Mouse (Mus musculus): ENCODE data around the gene Dnajc3. TPM values are rescaled to one million over a fixed set of nuclear protein-coding genes. Genes with fewer than 3 reads are reported as not detected.

The Dnajc3 gene
- polyA plus RNA-seq, 1 experiment from 2014 or later, result 43.1 TPM

DNA sequence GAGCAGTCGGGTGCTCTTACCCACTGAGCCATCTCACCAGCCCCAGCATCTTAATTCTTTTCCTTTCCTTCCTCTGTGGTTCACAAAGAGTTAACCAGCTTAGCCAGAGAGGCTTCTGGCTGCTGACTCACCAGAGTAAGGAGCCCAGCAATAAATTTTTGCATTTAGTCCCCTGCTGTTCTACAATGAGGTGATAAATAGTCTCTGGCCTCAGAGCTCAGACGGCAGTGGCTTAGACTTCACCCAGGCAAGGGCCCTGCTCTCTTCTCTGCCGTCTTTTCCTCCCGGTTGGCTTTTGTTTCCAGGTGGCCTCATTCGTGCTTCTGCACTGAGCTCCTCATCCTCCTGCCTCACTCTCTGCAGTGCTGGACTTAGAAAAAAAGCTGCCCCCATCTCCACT lies 68.1 kb downstream of the Dnajc3 start:
- no peak for ATAC-seq (replicated peaks; ENCODE audit: low FRiP score, low read depth)
- peak overlapping the region; percentile 48; the same call in 1 of the 2 replicates for H3K4me3 ChIP-seq (replicated peaks; ENCODE audit: low read depth, low read length)

DNA sequence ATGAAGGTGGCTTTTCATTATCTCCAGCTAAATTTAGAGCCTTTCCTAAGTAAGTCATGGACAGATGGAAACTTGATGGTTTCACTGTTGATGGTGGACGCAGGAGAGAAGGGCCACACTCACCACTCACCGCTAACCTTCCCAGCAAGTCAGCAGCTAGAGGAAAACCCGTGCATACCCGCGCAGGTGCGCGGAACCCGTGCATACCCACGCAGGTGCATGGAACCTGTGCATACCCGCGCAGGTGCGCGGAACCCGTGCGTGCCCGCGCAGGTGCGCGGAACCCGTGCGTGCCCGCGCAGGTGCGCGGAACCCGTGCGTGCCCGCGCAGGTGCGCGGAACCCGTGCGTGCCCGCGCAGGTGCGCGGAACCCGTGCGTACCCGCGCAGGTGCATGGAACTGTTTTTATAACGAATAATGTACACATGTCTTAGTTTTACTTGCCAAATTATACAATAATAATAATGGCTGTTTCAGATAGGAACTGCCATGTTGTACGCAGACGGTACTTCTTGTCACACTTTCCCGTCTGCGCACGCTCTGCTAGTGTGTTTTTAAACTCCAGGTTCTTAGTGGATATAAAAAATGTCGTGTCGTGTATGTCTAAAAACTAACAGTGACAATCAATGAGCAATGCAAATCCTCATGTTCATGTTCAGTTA lies 68.8 kb downstream of the Dnajc3 start:
- no peak for TF ChIP-seq CTCF (IDR thresholded peaks at IDR 0.05; ENCODE audit: low read depth)

More for the DNA sequence above, 68.1 kb downstream of the Dnajc3 start:
- H3K4me2 ChIP-seq (ENCODE audit: low read length), result peak overlapping the region; percentile 92; the same call in 1 of the 2 replicates
- no peak overlapping the region for H3K9ac ChIP-seq (ENCODE audit: low read depth, low read length)
- H3K9me3 ChIP-seq (replicated peaks; ENCODE audit: low read length), result no peaks in the 10 kb centered on the region
- peak overlapping the region; percentile 32; the same call in 1 of the 2 replicates for H3K27ac ChIP-seq
- DNase-seq (ENCODE audit: low spot score), result no peak
- 0 out of 2 replicates have a peak, but pooled peaks cover 5% of the 10 kb centered on the region for H3K36me3 ChIP-seq (ENCODE audit: insufficient read depth, low read length)
- 0 out of 2 replicates have a peak, but pooled peaks cover 3% of the 10 kb centered on the region for H3K4me1 ChIP-seq (replicated peaks; ENCODE audit: insufficient read depth, low read length)
- TF ChIP-seq CTCF (IDR thresholded peaks at IDR 0.05; ENCODE audit: low read depth), result no peak
- WGBS, result 14% methylated on average over 5 of the region's 5 CpGs
- H3K27me3 ChIP-seq (ENCODE audit: insufficient read depth, low read length), result no peaks in the 10 kb centered on the region

DNA sequence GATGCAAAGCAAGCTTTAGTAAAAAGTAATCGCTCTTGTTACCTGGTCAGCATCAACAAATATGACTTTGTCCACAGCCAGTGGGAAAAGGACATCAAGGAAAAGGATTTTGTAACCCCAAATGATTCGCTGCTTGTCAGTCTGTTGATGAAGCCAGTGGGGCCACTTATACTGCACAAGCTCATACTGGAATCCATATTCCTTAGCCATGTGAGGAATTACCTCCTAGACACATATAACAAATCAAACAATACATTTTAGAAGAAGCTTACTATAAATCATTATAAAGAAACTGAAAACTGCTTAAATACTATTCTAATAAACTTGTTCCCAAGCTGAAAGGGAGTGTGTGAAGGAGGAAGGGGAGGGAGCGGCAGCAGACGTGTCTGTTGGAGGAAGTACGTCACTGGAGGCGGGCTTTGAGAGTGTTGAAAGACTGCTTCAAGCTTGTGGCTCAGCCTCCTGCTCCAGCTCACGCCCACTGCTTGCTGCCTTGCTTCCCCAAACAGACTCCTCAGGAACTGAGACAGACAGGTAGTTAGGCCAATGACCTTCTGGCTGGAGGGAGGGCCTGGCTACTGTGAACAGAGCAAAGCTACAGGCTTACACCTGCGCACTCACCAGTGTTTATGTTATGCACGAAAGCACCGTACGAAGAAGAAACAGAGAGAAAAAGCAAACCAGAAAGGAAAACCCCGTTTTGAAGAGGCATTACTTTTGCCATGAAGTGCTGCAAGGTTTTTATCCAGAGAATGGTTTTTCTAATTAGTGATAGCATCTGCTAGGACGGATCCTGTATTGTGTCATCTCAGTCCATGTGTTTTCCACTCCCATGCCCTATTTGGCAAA lies 69.6 kb downstream of the Dnajc3 start:
- H3K4me3 ChIP-seq (replicated peaks; ENCODE audit: low read depth, low read length), result peak overlapping the region; percentile 48
- WGBS, result under 1% methylated on average over 13 of the region's 13 CpGs
- peak; percentile 100 for DNase-seq (ENCODE audit: low spot score)

More for the DNA sequence above, 68.8 kb downstream of the Dnajc3 start:
- no peak for ATAC-seq (replicated peaks; ENCODE audit: low FRiP score, low read depth)
- Histone ChIP-seq H3K4me3 (replicated peaks; ENCODE audit: low read depth, low read length) (peak overlapping the region; percentile 48), H3K9me3 (replicated peaks; ENCODE audit: low read length) (no peaks in the 10 kb centered on the region), H3K36me3 (ENCODE audit: insufficient read depth, low read length) (0 out of 2 replicates have a peak, but pooled peaks cover 5% of the 10 kb centered on the region), H3K9ac (ENCODE audit: low read depth, low read length) (peak overlapping the region; percentile 62), H3K27ac (peak overlapping the region; percentile 82), H3K4me2 (ENCODE audit: low read length) (peak overlapping the region; percentile 92), H3K4me1 (replicated peaks; ENCODE audit: insufficient read depth, low read length) (0 out of 2 replicates have a peak, but pooled peaks cover 3% of the 10 kb centered on the region), H3K27me3 (ENCODE audit: insufficient read depth, low read length) (no peaks in the 10 kb centered on the region)
- no peak for DNase-seq (ENCODE audit: low spot score)
- WGBS, result 1% methylated on average over 49 of the region's 49 CpGs

DNA sequence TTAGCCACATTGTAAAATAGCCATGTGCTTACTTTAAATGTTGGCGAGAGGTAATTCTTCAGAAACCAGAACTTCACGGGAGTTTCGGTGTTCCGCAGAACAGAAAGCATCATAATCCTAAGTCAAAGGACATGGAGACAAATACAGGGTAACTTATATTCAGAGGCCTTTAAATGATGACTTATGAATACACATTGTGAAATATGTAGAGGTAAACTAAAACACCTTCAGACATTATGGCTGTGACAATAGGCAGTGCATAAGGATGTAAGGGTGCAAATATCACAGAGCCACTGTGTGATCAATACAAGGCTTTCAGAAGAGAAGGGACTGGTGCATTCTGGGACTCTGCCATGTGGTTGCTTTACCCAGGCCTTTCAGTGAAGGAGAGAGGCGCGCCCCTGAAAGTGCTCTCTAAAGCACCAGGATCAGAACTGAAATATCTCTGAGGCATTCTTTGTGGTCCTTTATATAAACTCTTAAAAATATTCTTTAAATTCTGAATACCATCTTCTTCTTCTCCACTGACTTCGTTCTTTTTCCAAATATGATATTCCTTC lies 70.3 kb downstream of the Dnajc3 start:
- H3K4me1 ChIP-seq (replicated peaks; ENCODE audit: insufficient read depth, low read length), result 0 out of 2 replicates have a peak, but pooled peaks cover 3% of the 10 kb centered on the region
- no peak for TF ChIP-seq CTCF (IDR thresholded peaks at IDR 0.05; ENCODE audit: low read depth)
- H3K4me3 ChIP-seq (replicated peaks; ENCODE audit: low read depth, low read length), result peak overlapping the region; percentile 48
- 54% methylated on average over 7 of the region's 7 CpGs for WGBS
- DNase-seq (ENCODE audit: low spot score), result no peak
- H3K27me3 ChIP-seq (ENCODE audit: insufficient read depth, low read length), result no peaks in the 10 kb centered on the region
- H3K4me2 ChIP-seq (ENCODE audit: low read length), result peak overlapping the region; percentile 92
- H3K27ac ChIP-seq, result peak overlapping the region; percentile 82
- no peak for ATAC-seq (replicated peaks; ENCODE audit: low FRiP score, low read depth)
- H3K9me3 ChIP-seq (replicated peaks; ENCODE audit: low read length), result no peaks in the 10 kb centered on the region
- no peaks in the 10 kb centered on the region for H3K36me3 ChIP-seq (ENCODE audit: insufficient read depth, low read length)
- H3K9ac ChIP-seq (ENCODE audit: low read depth, low read length), result peak overlapping the region; percentile 50

More for the DNA sequence above, 69.6 kb downstream of the Dnajc3 start:
- Histone ChIP-seq H3K4me1 (replicated peaks; ENCODE audit: insufficient read depth, low read length) (0 out of 2 replicates have a peak, but pooled peaks cover 3% of the 10 kb centered on the region), H3K4me2 (ENCODE audit: low read length) (peak overlapping the region; percentile 92), H3K9ac (ENCODE audit: low read depth, low read length) (peak overlapping the region; percentile 62), H3K27ac (peak overlapping the region; percentile 82), H3K27me3 (ENCODE audit: insufficient read depth, low read length) (no peaks in the 10 kb centered on the region), H3K9me3 (replicated peaks; ENCODE audit: low read length) (no peaks in the 10 kb centered on the region), H3K36me3 (ENCODE audit: insufficient read depth, low read length) (0 out of 2 replicates have a peak, but pooled peaks cover 4% of the 10 kb centered on the region)
- no peak for TF ChIP-seq CTCF (IDR thresholded peaks at IDR 0.05; ENCODE audit: low read depth)
- ATAC-seq (replicated peaks; ENCODE audit: low FRiP score, low read depth), result peak; percentile 100

DNA sequence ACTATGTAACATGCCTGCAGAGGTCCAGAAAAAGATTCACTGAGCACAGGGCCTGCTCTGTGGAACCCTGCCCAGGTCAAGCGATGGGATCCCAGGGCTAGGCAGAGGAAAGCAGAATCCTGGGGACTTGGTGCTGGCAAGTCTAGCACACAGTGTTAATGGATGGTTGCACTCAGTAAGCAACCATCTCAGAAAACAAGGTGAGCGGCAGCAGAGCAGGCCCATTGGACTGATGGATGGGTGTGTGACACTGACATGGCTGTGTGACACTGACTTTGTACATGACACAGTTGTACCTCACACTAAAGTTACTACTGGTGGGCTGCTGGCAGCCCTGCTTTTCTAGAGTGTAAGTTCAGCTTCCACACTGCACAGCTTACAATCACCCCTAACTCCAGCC lies 71.8 kb downstream of the Dnajc3 start:
- no peak for TF ChIP-seq CTCF (IDR thresholded peaks at IDR 0.05; ENCODE audit: low read depth)
- Histone ChIP-seq H3K9ac (ENCODE audit: low read depth, low read length) (no peak overlapping the region), H3K27me3 (ENCODE audit: insufficient read depth, low read length) (no peaks in the 10 kb centered on the region), H3K4me1 (replicated peaks; ENCODE audit: insufficient read depth, low read length) (0 out of 2 replicates have a peak, but pooled peaks cover 3% of the 10 kb centered on the region), H3K4me2 (ENCODE audit: low read length) (no peak overlapping the region), H3K4me3 (replicated peaks; ENCODE audit: low read depth, low read length) (no peak overlapping the region), H3K27ac (no peak overlapping the region), H3K9me3 (replicated peaks; ENCODE audit: low read length) (no peaks in the 10 kb centered on the region), H3K36me3 (ENCODE audit: insufficient read depth, low read length) (no peaks in the 10 kb centered on the region)
- ATAC-seq (replicated peaks; ENCODE audit: low FRiP score, low read depth) (no peak), DNase-seq (ENCODE audit: low spot score) (no peak)
- 100% methylated on average over 2 of the region's 2 CpGs for WGBS
